In the genomic region with DNA sequence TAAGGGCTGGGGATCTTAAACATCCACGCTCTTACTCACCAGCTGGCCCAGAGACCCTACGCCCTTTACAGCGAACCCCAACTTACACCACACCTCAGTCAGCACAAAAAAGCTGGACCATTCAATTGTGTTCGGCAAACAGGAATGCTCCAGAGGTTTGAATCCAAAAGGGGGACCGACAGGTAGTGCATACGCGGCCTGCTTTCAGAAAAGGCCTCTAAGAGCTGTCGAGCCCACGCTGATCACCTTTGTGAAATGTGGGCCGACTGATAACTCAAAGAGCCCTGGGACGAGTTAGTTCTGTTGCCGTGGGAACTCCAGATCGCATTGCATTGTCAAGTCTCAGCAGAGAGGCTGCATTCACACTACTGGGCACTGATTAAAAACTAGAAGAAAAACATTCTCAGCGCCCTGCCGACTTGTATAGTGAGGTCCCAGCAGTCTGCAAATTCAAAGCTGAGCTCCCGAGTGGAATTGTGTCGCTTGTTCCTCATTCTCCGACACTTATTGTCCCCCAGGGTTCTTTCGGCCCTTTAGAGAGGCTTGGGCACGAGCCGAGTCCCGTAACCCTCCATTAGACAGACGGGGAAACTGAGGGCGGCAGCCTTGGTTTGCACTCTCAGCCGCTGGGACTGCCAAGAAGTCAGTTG, we compare ENCODE assay signal across 8 mouse cellular contexts. TPM values are rescaled to one million over a fixed set of nuclear protein-coding genes. Genes with fewer than 3 reads are reported as not detected.
DNase-seq lines count a peak whose midpoint lies in the region; ATAC-seq and TF ChIP-seq lines count a peak whose summit lies in the region.

No protein-coding gene starts in this region.

- TF ChIP-seq RAD21 in MEL (IDR thresholded peaks at IDR 0.05; ENCODE audit: low read depth, low read length) = no peak

- peak overlapping the region; percentile 88 for H3K4me2 ChIP-seq in heart, embryonic 13.5 days
- H3K4me2 ChIP-seq in forebrain, postnatal 0 days (ENCODE audit: low read depth) = peak overlapping the region; percentile 90

- H3K4me3 ChIP-seq in heart, embryonic 13.5 days = peak overlapping the region; percentile 80
- peak overlapping the region; percentile 89 to 93 for H3K4me3 ChIP-seq in MEL (ENCODE audit: control insufficient read depth in 1 of 2, insufficient read depth in 1 of 2, low read depth in 2 of 2, low read length in 2 of 2)
- peak overlapping the region; percentile 75 for H3K4me3 ChIP-seq in forebrain, postnatal 0 days (ENCODE audit: low read depth, low read length)

- 22% methylated on average over 25 of the region's 25 CpGs for WGBS in heart, embryonic 13.5 days
- WGBS in forebrain, postnatal 0 days = 12% methylated on average over 25 of the region's 25 CpGs

- H3K9me3 ChIP-seq in heart, embryonic 13.5 days = no peaks in the 10 kb centered on the region
- no peaks in the 10 kb centered on the region for H3K9me3 ChIP-seq in MEL (replicated peaks; ENCODE audit: insufficient read depth, low read length)
- no peaks in the 10 kb centered on the region for H3K9me3 ChIP-seq in forebrain, postnatal 0 days (ENCODE audit: low read length)

- TF ChIP-seq CTCF in MEL (IDR thresholded peaks at IDR 0.05 in 2 of 3, conservative IDR thresholded peaks at IDR 0.05 in 1 of 3; ENCODE audit: control insufficient read depth in 1 of 3, insufficient read depth in 1 of 3, low read depth in 2 of 3, low read length in 3 of 3, poor library complexity in 1 of 3, severe bottlenecking in 1 of 3) = no peak
- no peak for TF ChIP-seq CTCF in forebrain, postnatal 0 days (IDR thresholded peaks at IDR 0.05; ENCODE audit: low read depth)

- TF ChIP-seq EP300 in MEL (IDR thresholded peaks at IDR 0.05; ENCODE audit: low read depth in 1 of 2, low read length in 2 of 2) = no peak

- ATAC-seq in heart, embryonic 13.5 days (ENCODE audit: extremely low read depth, insufficient number of reproducible peaks, low FRiP score, low TSS enrichment) = no peak
- ATAC-seq in forebrain, postnatal 0 days = peak; percentile 37
- ATAC-seq in megakaryocyte-erythroid progenitor cell, adult 5-6 weeks (replicated peaks; ENCODE audit: low FRiP score, low TSS enrichment, poor library complexity, severe bottlenecking) = peak; percentile 53

- H3K36me3 ChIP-seq in heart, embryonic 13.5 days = peaks cover 46% of the 10 kb centered on the region
- H3K36me3 ChIP-seq in MEL (ENCODE audit: control insufficient read depth in 1 of 2, insufficient read depth in 2 of 2, low read length in 2 of 2) = peaks cover 2 to 6% of the 10 kb centered on the region in 2 experiments; a peak in 2 of 4 replicates
- peaks cover 43% of the 10 kb centered on the region for H3K36me3 ChIP-seq in forebrain, postnatal 0 days (ENCODE audit: insufficient read depth)

- H3K27ac ChIP-seq in heart, embryonic 13.5 days (replicated peaks) = peak overlapping the region; percentile 96
- H3K27ac ChIP-seq in MEL (ENCODE audit: control insufficient read depth, low read depth, low read length) = peak overlapping the region; percentile 75
- peak overlapping the region; percentile 93 for H3K27ac ChIP-seq in forebrain, postnatal 0 days (ENCODE audit: low read depth, low read length)

- no peak for TF ChIP-seq POLR2A in MEL (IDR thresholded peaks at IDR 0.05; ENCODE audit: control insufficient read depth in 1 of 2, insufficient read depth in 1 of 2, low read depth in 1 of 2, low read length in 2 of 2, poor library complexity in 1 of 2)

- peaks cover 18% of the 10 kb centered on the region for H3K79me2 ChIP-seq in MEL (ENCODE audit: control insufficient read depth, insufficient read depth, low read length, poor library complexity)

- intact Hi-C loops in heart, postnatal 36 days (cut with DNase I) = no loop called here

- H3K4me1 ChIP-seq in heart, embryonic 13.5 days = peaks cover 36% of the 10 kb centered on the region
- peaks cover 3 to 14% of the 10 kb centered on the region in 2 experiments for H3K4me1 ChIP-seq in MEL (ENCODE audit: control insufficient read depth in 1 of 2, insufficient read depth in 2 of 2, low read length in 2 of 2)
- H3K4me1 ChIP-seq in forebrain, postnatal 0 days (ENCODE audit: insufficient read depth) = peaks cover 11% of the 10 kb centered on the region; the same call in 1 of the 2 replicates

- peak overlapping the region; percentile 86 for H3K9ac ChIP-seq in heart, embryonic 13.5 days
- peak overlapping the region; percentile 90 for H3K9ac ChIP-seq in MEL (ENCODE audit: control insufficient read depth, low read depth, low read length, poor library complexity, severe bottlenecking)
- peak overlapping the region; percentile 79 for H3K9ac ChIP-seq in forebrain, postnatal 0 days

- no peaks in the 10 kb centered on the region for H3K27me3 ChIP-seq in heart, embryonic 13.5 days (replicated peaks)
- H3K27me3 ChIP-seq in MEL (ENCODE audit: control insufficient read depth in 1 of 2, insufficient read depth in 2 of 2, low read length in 2 of 2) = no peaks in the 10 kb centered on the region
- no peaks in the 10 kb centered on the region for H3K27me3 ChIP-seq in forebrain, postnatal 0 days (ENCODE audit: insufficient read depth, low read length)

- no peak for DNase-seq in heart, postnatal 36 days
- peak; percentile 73 for DNase-seq in MEL (ENCODE audit: low read depth, low spot score)
- DNase-seq in forebrain, postnatal 0 days = peak; percentile 60
- no peak for DNase-seq in adrenal gland, postnatal 36 days
- no peak for DNase-seq in right cerebral cortex, postnatal 10 days (ENCODE audit: low spot score in 2 of 2)
- no peak for DNase-seq in frontal cortex, postnatal 14 days (ENCODE audit: low spot score in 2 of 2)

TF ChIP-seq in MEL, 35 proteins besides CTCF, POLR2A, EP300 and RAD21 (continues in another document):
- 0 out of 2 replicates have a peak, but pooled peaks have one; percentile 17 for TF ChIP-seq HCFC1 (IDR thresholded peaks at IDR 0.05; ENCODE audit: low read depth, low read length)
- no peak for TF ChIP-seq ZC3H11A (IDR thresholded peaks at IDR 0.05; ENCODE audit: low read depth, low read length)
- TF ChIP-seq USF2 (IDR thresholded peaks at IDR 0.05; ENCODE audit: borderline replicate concordance in 1 of 2, insufficient read depth in 1 of 2, low read depth in 1 of 2, low read length in 2 of 2) = no peak
- TF ChIP-seq TBP (IDR thresholded peaks at IDR 0.05; ENCODE audit: low read depth, low read length) = no peak
- 0 out of 2 replicates have a peak, but pooled peaks have one; percentile 36 for TF ChIP-seq ZMIZ1 (IDR thresholded peaks at IDR 0.05; ENCODE audit: low read depth, low read length)
- TF ChIP-seq NELFE (IDR thresholded peaks at IDR 0.05; ENCODE audit: low read depth, low read length) = no peak; the same call in 1 of the 2 replicates
- TF ChIP-seq ETS1 (IDR thresholded peaks at IDR 0.05; ENCODE audit: low read depth, low read length) = no peak
- no peak for TF ChIP-seq MEF2A (IDR thresholded peaks at IDR 0.05; ENCODE audit: extremely low read depth, insufficient replicate concordance, low read depth, low read length, poor library complexity, severe bottlenecking)
- TF ChIP-seq MAFK (IDR thresholded peaks at IDR 0.05; ENCODE audit: borderline replicate concordance, low read depth, low read length) = no peak
- no peak for TF ChIP-seq BHLHE40 (IDR thresholded peaks at IDR 0.05; ENCODE audit: borderline replicate concordance, low read depth, low read length)
- TF ChIP-seq TAL1 (IDR thresholded peaks at IDR 0.05; ENCODE audit: low read length) = peak; percentile 14; the same call in 1 of the 2 replicates
- TF ChIP-seq MYC (IDR thresholded peaks at IDR 0.05; ENCODE audit: low read depth, low read length) = no peak
- TF ChIP-seq SMC3 (IDR thresholded peaks at IDR 0.05; ENCODE audit: low read depth, low read length) = no peak
- 0 out of 2 replicates have a peak, but pooled peaks have one; percentile 21 for TF ChIP-seq CHD1 (IDR thresholded peaks at IDR 0.05; ENCODE audit: low read depth, low read length)
- TF ChIP-seq MAX (IDR thresholded peaks at IDR 0.05; ENCODE audit: low read length) = no peak
- TF ChIP-seq TCF12 (IDR thresholded peaks at IDR 0.05; ENCODE audit: low read depth, low read length) = no peak
- no peak for TF ChIP-seq GABPA (IDR thresholded peaks at IDR 0.05; ENCODE audit: low read depth, low read length)
- TF ChIP-seq ELF1 (IDR thresholded peaks at IDR 0.05; ENCODE audit: low read depth, low read length) = no peak
- TF ChIP-seq ZKSCAN1 (IDR thresholded peaks at IDR 0.05; ENCODE audit: low read depth, low read length) = no peak
- no peak for TF ChIP-seq UBTF (IDR thresholded peaks at IDR 0.05; ENCODE audit: borderline replicate concordance, insufficient read depth, low read depth, low read length)
- no peak for TF ChIP-seq CHD2 (IDR thresholded peaks at IDR 0.05; ENCODE audit: low read length)
- no peak for TF ChIP-seq GATA1 (IDR thresholded peaks at IDR 0.05; ENCODE audit: low read depth, low read length)
- no peak for TF ChIP-seq MXI1 (IDR thresholded peaks at IDR 0.05; ENCODE audit: low read depth, low read length)

RNA-seq across cellular contexts. Expression of a gene that starts 36.5 kb away (rescaled TPM):
- polyA plus RNA-seq in heart, embryonic 13.5 days (2015; fragmentation: Nextera tagmentation; extraction: Ambion mirVana) = 0.35 and 0.51 TPM in 2 replicates
- not detected for total RNA-seq in heart, postnatal 36 days (2021)
- not detected in 2 replicates for total RNA-seq in MEL (2012; rRNA removed)
- polyA plus RNA-seq in MEL (2012; ENCODE audit: insufficient read depth in 1 of 2, insufficient read length in 2 of 2, low read depth in 1 of 2, low replicate concordance in 2 of 2, missing spikeins in 1 of 2) = not detected
- 1.5 and 1.8 TPM in 2 replicates for total RNA-seq in forebrain, postnatal 0 days (2014; rRNA removed)
- 2.0 and 2.5 TPM in 2 replicates for polyA plus RNA-seq in forebrain, postnatal 0 days (2015; fragmentation: Nextera tagmentation; extraction: Ambion mirVana)
- not detected in 2 replicates for total RNA-seq in megakaryocyte-erythroid progenitor cell, adult 5-6 weeks (2014; fragmentation: Nextera tagmentation)
- total RNA-seq in megakaryocyte-erythroid progenitor cell, adult 5-6 weeks (2017) = not detected in 2 replicates
- 1 to 10 TPM; 2.8 to 3.5 TPM for total RNA-seq in adrenal gland, postnatal 36 days (2021)

RNA-seq across cellular contexts. Expression of a gene that starts 36.7 kb away (rescaled TPM):
- 25.0 and 28.5 TPM in 2 replicates for polyA plus RNA-seq in heart, embryonic 13.5 days (2015; fragmentation: Nextera tagmentation; extraction: Ambion mirVana)
- total RNA-seq in heart, postnatal 36 days (2021) = 10 to 100 TPM; 26.5 to 28.5 TPM
- 0.36 and 0.65 TPM in 2 replicates for total RNA-seq in MEL (2012; rRNA removed)
- polyA plus RNA-seq in MEL (2012; ENCODE audit: insufficient read depth in 1 of 2, insufficient read length in 2 of 2, low read depth in 1 of 2, low replicate concordance in 2 of 2, missing spikeins in 1 of 2) = 1 to 10 TPM in 1 of 2 experiments, not detected in 1; 1.3 TPM
- total RNA-seq in forebrain, postnatal 0 days (2014; rRNA removed) = 9.8 and 11.6 TPM in 2 replicates
- 10.5 and 12.4 TPM in 2 replicates for polyA plus RNA-seq in forebrain, postnatal 0 days (2015; fragmentation: Nextera tagmentation; extraction: Ambion mirVana)
- not detected in 2 replicates for total RNA-seq in megakaryocyte-erythroid progenitor cell, adult 5-6 weeks (2014; fragmentation: Nextera tagmentation)
- not detected in 2 replicates for total RNA-seq in megakaryocyte-erythroid progenitor cell, adult 5-6 weeks (2017)
- 10 to 100 TPM; 54.2 to 97.3 TPM for total RNA-seq in adrenal gland, postnatal 36 days (2021)

Comparison
In these comparisons a context has a peak if more than half of its experiments do, and no peak if none do; other contexts are left out.
1. DNase-seq: peak in MEL (single experiment) and forebrain, postnatal 0 days (single experiment); none in heart, postnatal 36 days (0 of 2), adrenal gland, postnatal 36 days (0 of 2), right cerebral cortex, postnatal 10 days (0 of 2) and frontal cortex, postnatal 14 days (0 of 2).
2. Peak in every context shown above with its lines, with median percentiles within 50 percentile points of each other: H3K27ac ChIP-seq, H3K4me3 ChIP-seq and H3K9ac ChIP-seq.